Mouse (Mus musculus): ENCODE results near the gene Cask.
A peak's percentile ranks its signal among the peaks of the same experiment; 100 is the strongest.

Gene Cask

GRCm38 (mm10) chrX:13506376-13506775 is 344.8 kb downstream of the Cask start:
- peak; percentile 30 to 61 for DNase-seq

GRCm38 (mm10) chrX:13504389-13504788 is 346.8 kb downstream of the Cask start:
- no peak for DNase-seq

DNA sequence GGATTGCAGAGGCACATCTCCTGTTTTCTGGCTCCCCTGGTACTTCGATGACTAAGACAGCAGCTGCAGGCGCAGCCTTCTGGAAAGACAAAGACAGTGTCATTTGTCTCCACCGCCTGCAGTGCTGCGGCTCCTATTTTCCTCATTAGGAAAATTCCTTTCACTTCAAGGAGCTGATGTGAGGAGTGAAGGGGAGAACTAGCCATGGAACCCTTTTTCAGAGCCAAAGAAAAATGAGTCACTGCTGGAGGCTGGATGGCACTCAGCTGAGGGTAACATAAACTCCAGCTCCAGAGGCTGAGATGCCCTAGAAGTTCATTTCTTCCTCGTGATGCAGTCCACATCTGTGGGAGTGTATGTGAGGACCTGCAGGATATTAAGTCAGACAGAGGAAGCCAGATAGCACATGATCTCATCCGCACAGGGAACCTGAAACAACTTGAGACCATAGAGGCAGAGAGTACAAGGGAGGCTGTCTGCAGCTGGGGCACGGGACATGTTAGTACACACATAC is 348.2 kb downstream of the Cask start:
- no peak for DNase-seq

DNA sequence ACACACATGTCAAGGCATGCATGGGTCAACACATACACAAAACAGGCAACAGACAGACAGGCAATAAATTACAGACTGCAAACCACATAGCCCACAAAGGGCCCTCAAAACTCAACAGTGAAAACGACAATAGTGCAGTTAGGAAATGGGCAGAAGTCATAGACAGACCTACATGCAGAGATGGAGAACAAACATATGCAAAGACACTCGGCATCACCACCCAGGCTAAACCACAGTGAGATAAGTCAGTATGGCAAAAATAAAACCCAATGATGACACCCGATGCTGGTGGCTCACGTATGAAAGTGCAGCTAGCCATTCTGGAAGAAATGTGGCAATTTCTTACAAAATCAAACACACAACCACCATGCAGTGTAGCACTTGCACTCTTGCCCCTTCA is 350.9 kb downstream of the Cask start:
- no peak for DNase-seq

GRCm38 (mm10) chrX:13494892-13495703 is 356.1 kb downstream of the Cask start:
- DNase-seq, result peak in 1 of 2 experiments; percentile 54

- no peak for DNase-seq
These were observed 358.2 kb downstream of the Cask start for GRCm38 (mm10) chrX:13492922-13493321.

- peak in 1 of 2 experiments; percentile 63 for DNase-seq
These were observed 360.2 kb downstream of the Cask start for GRCm38 (mm10) chrX:13490941-13491340.

DNA sequence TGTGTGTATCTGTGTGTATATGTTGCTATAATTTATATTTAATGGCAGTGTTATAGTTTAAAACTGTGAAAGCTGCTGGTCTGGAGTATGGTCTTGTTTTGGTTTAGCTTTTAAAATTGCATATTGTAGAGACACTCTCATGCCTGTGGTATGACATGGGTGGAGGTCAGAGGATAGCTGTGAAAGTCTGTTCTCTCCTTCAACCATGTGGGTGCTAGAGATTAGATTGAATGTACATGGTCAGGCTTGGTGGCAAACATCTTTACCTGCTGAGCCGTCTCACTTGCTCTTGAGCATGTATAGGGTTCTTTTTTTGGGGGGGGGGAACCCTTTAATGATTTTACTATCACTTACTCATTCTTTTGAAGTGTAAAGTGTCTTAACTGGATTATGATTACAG is 361.4 kb downstream of the Cask start:
- no peak for DNase-seq

DNA sequence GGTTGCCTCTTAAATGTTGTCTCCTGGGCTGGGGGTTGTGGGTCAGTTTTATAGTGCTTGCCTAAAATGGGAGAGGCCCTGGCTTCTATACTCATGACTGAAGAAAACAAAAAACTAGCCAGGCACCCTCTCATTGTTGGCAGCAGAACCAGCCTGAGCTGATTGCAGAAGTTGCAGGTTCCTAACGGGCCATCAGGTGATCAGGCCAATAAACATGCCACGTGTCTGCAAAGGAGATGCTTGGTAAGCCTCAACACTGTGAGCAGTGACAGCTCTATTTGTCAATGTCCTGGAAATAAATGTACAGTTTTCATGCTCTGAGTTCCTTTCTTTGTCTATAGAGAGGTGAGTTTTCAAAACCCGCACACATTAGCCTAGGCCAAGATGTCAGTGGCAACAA is 362.2 kb downstream of the Cask start:
- DNase-seq, result no peak

- DNase-seq, result no peak
These were observed 366.7 kb downstream of the Cask start for GRCm38 (mm10) chrX:13484447-13484846.

DNA sequence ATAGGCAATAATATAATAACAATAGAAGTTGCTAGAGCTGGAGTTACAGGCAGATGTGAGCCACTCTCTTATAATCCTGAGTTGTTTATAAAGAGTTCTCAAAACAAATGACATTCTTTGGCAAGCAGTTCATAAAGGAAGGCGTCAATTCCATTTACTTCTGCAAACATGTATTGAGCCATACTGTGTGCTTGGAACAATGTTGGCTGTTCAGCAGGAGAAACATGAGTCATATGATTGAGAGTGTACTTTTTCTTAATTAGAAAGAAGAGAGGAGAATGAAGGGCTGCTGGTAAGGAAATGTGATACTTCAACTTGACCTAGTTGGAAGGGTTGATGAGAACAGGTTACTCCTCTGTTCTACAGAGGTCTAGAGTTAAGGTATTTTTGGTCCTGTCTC is 368.6 kb downstream of the Cask start:
- DNase-seq, result no peak

- DNase-seq, result no peak
These were observed 371.6 kb downstream of the Cask start for GRCm38 (mm10) chrX:13479570-13479969.

GRCm38 (mm10) chrX:13478298-13478697 is 372.9 kb downstream of the Cask start:
- peak in 1 of 2 experiments; percentile 43 for DNase-seq

GRCm38 (mm10) chrX:13477596-13477995 is 373.6 kb downstream of the Cask start:
- no peak for DNase-seq

DNA sequence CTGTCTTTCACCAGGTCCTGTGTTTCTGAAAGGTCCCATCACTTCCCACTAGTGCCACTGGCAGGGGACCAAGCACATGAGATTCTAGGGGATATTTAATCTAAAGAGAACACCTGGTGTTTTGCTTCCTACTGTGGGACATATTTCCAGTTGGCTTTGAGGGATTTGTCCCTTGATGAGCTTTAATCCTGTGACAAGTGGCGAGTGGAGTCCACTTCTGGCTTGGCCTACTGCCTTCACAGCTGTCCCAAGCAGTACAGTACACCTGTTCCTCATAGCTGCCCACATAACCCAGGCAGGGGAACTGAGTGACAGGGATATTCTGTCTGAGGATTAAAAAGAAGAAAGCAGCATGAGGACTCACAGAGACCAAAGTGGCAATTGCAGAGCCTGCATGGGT is 375.8 kb downstream of the Cask start:
- no peak for DNase-seq

GRCm38 (mm10) chrX:13472751-13473225 is 378.4 kb downstream of the Cask start:
- peak in 1 of 2 experiments; percentile 76 for DNase-seq

GRCm38 (mm10) chrX:13471925-13472324 is 379.2 kb downstream of the Cask start:
- no peak for DNase-seq

DNA sequence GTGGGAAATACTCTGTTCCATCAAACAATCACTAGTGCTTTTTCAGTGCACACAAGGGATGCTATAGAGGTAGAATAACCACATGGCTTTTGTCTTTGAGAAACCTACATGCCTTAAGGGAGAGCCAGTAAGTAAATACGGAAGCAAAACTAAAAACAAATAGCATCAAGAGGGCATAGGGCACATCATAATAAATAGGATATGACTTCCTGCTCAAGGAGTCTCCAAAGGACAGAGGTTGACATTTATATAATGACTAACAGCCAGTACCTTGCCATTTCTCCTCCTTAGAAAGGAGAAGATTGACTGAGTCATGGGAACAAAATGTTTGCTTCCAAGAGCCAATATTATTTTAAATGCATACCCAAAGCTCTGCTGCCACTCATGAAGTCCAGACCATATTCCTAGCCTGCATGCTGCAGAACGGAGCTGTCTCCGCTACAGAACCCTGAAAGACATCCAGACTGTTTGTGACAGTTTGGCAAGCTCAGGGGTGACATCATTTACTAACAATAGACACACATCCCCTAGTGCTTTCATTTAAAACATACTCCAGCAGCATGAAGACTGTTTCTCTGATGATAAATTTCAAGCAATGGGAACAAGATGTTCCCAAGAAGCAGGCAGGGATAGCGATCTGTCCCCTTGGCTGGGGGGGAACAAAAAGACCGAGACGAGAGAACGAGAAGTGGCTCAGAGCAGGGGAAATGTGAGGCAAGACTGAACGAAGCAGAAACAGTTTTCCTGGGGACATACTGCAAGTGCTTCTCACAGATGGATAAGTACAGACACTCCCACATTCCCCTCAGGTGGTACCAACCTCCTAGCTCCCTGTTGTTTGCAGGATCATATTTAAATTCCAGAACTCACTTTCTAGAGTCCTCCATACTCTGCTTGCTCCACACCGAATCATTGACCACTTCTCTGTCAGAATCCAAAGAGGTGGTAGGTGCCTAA is 381.7 kb downstream of the Cask start:
- DNase-seq, result peak; percentile 41 to 61

GRCm38 (mm10) chrX:13467121-13467571 is 384.0 kb downstream of the Cask start:
- DNase-seq, result no peak
